Mouse (Mus musculus) cerebellum, adult 8-10 months (tissue): ENCODE measurements around the gene Abat.
A peak's percentile ranks its signal among the peaks of the same experiment; 100 is the strongest.

ENCODE experiments used
- DNase-seq: peaks from one replicate; pipeline ENCODE4 v3.0.0; 2022

Abat gene

DNA sequence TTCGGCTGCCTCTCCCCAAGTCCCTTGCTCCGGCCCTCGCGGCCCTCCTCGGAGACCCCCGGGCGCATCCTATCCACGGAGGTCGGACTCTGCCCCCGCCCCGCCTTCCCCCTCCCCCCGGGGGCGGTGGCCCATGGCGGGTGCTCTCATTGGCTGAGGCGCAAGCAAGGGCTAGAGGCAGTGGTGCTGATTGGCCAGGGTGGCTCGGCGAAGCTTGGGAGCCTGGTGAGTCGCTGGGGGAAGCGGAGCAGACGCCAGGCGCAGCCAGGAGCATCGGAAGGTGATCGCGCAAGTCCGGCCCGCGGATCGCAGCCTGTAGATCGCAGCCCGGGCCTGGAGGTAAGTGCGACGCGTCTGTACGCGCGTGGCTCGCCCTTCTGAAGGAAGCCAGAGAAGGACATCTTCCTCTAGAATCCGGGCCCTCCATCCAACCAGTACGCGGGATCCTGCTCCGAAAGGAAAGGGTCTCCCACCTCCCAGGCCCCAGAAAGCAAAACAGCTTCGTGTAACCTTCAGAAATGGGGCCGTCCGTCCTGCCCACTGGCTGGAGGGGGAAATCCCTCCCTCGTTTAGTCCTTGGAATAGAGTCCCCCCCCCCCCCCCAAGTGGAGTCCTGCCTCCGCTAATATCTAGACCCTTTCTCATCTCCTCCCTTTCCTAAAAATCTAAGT lies at the start of gene Abat:
Gene Abat (plus strand): TSS at position 194 of the 671 bp plus-strand sequence.
- peak; percentile 91 for DNase-seq

DNA sequence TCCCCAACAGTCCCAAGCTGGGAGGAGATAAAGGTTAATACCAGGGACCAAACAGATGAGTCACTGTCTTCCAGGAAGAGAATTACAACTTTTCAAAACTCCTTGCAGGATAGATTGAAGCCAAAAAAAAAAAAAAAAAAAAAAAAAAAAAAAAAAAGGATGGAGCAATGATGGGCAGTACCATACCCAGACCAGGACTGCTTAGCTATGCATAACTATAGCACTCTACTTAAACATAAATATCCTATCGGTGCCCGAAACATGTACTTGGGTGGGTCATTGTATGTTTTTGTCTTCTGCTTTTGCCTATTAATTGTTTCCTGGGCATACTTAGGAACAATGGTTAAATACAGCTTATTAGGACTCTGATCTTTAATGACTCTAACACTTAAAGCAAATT lies 43.1 kb upstream of the Abat start:
- no peak for DNase-seq

DNA sequence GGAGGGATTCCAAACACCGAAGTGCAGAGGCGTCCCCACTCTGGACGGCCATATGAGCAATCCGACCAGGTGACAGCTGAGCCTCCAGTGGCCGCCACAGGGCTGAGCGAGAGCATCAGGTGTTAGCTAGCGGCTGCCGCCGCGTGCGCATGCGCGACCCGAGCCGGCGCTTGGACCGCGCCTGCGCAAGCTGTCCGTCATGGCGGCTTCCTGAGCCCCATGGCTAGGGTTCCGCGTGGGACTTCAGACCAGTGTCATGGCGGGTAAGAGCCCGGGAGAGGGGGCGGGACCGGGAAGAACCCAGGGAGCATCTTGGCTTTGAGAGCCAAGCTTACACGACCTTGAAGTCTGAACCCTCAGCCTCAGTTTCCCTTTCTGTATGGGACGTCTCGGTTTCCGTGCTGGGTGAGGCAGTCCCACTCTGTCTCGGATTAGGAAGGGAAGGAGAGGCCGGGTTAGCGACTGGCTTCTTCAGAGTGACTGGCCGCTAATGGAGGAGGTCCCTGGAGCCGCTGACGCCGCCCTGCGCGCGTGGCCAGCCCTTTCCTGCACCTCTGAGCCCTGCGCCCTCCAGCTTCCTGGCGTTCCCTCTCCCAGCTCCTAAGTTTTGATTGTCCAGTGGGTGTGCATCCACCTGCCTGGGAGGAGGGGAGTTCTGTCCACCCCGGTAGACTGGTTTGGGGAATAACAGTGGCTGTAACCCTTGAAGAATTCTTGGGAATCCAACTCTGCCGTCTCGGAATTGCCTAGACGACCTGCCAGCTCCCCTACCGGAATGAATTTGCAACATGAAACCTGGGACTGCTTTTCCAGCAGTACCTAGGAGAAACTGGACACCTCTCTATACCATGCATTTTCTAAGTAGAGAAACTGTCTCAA lies 42.4 kb upstream of the Abat start, which contains the start of gene Mettl22:
Gene Mettl22 (plus strand): TSS at position 186 of the 879 bp plus-strand sequence.
- DNase-seq = peak; percentile 90

DNA sequence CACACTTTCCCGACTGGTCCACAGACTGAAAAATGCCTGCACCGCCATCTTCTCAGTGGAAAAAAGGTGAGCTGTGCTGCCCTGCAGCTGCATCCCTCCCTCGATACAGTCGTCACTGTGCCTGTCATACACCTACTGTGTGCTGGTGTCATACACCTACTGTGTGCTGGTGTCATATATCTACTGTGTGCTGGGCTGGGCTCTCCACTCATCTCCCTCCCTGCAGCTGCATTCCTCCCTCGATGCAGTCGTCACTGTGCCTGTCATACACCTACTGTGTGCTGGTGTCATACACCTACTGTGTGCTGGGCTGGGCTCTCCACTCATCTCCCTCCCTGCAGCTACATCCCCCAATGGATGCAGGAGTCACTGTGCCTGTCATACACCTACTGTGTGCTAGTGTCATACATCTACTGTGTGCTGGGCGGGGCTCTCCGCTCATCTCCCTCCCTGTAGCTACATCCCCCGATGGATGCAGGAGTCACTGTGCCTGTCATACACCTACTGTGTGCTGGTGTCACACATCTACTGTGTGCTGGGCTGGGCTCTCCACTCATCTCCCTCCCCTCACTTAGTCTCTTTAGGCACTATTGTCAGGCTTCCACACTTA lies 25.7 kb upstream of the Abat start:
- no peak for DNase-seq

GRCm38 (mm10) chr16:8489340-8489739 lies 23.9 kb upstream of the Abat start:
- no peak for DNase-seq

GRCm38 (mm10) chr16:8491743-8492490 lies 21.3 kb upstream of the Abat start:
- DNase-seq = no peak

DNA sequence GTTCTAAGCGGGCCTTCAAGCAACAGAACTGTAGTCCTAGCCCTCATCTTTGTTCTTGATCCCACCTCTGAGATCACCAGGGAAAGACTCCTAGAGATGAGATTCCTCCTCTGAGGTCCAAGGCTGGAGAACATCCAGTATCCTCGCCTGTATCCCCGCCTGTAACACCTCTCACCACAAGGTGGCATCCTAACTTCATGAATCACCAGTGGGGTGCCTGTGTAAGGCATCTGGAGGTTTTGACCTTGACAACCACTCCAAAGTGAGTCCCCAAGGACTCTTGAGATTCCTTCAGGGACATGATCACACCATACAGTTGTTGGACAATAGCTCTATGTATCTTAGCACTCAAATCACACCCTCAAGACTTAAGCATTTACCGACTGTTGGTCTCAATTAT lies 19.0 kb upstream of the Abat start:
- peak; percentile 66 for DNase-seq

DNA sequence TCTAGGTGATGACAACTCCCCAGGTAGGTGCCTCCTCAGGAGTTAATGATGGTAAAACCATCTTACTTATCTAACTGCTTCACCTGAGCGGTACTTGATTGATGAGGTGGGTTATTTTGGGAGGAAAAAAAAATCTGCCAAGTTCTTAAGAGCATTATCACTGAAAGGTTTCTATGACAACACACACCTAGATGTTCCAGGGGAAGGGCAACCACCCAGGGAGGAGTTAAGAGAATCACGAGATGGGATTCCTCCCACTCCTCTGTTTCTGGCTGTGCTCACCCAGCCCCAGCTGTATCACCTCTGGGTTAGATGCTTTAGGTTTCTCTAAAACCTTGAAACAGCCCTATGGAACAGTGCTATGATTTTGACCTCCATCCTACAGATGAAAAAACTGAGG lies 16.3 kb upstream of the Abat start:
- DNase-seq = no peak

- DNase-seq = no peak
Measured at GRCm38 (mm10) chr16:8504271-8504670, 9.0 kb upstream of the Abat start.

DNA sequence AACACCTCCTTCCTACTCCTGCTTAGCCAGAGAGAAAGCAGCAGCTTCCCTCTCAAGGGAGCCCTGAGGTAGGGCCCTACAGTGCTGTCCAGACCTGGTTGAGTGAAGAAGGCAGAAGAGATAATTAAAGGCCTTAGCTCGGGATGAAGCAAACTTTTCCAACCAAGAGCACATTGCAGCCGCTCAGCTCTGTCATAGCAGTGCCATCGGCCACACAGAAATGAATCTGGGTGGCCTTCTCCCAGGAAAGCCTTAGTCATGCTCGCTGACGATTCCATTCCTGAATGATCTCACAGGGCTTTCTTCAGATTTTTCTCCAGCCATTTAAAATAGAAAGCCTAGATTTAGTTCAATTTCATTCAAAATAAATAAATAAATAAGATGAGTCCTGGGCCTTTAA lies 3.3 kb upstream of the Abat start:
- no peak for DNase-seq

DNA sequence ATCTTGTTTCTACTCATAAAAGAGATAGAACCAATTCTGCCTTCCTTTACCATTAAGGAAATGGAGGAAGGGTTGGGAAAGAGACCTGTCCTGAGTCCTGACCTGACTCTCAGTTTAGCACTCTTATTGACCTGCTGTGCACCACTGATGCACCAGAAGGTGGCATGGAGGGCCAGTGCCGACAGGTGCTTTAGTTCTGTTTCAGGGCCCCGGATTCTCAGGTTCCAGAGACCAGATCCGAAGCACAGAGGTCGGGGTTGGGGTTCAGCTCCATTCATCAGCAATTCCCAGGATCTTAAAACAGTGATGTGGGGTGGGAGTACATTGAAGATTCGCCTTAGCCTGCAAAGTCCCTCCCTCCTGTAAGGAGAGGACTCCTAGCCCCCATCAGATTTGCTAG lies 399 bp upstream of the Abat start:
- no peak for DNase-seq

DNA sequence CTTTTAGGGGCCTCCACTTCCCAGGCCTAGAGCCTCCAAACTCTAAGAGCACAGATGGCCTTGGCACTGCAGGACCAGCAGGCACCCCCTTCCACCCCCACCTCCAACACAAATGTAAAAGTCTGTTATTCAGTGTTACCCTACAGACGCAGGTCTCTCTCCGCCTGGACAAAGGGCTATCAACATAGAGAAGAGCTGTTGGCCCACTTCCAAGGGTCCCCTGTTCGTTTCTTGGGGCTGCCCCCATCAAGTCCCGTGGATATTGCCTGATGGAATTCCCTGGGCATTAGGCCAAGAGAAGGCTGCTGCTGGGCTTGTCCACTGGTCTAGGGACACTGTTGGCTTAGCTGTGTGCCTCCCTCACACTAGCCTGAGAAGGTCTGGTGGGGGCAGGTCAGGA lies 951 bp downstream of the Abat start:
- DNase-seq = peak; percentile 43

GRCm38 (mm10) chr16:8520525-8520924 lies 7.3 kb downstream of the Abat start:
- DNase-seq = no peak

- no peak for DNase-seq
Measured at GRCm38 (mm10) chr16:8521322-8521721, 8.1 kb downstream of the Abat start.

- peak; percentile 33 for DNase-seq
Measured at GRCm38 (mm10) chr16:8523480-8524144, 10.4 kb downstream of the Abat start.

- no peak for DNase-seq
Measured at GRCm38 (mm10) chr16:8524163-8524847, 11.1 kb downstream of the Abat start.

DNA sequence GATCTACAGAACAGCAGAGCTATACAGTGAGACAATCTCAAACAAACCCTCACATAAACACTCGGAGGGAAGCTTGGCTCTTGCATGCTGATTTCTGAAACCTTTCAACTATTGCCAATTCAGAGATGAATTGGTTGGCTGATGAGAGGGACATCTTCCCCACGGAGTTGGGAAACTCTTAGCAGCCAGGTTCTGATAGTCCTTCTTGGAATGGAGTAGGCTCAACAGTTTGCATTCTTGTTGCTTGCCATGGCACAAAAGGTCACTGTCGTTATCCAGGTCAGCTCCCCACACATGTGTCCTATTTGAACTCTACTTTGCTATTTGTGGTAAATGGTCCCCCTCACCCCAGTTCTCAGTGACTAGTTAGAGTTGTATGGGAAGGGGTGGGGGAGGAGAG lies 12.1 kb downstream of the Abat start:
- DNase-seq = no peak

DNA sequence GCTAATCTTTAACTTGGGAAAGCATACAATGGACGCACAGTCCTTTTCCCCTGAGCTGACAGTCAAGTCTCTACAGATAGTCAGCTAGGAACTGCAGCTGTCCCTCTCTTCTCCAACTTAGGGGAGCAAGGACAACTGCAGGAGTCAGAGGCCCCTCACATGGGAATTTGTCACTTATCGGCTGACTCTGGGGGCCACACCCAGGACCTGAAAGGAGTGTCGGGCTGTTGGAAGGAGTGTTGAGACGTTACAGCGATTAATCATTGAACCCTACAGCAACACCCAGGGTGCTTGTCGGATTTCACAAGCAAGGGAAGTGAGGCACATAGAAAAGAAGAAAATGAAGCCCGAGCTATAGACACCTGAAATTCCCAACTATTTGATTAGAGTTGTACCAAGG lies 12.6 kb downstream of the Abat start:
- no peak for DNase-seq

GRCm38 (mm10) chr16:8529389-8529788 lies 16.2 kb downstream of the Abat start:
- no peak for DNase-seq

GRCm38 (mm10) chr16:8530018-8530417 lies 16.8 kb downstream of the Abat start:
- DNase-seq = no peak

GRCm38 (mm10) chr16:8532461-8532860 lies 19.2 kb downstream of the Abat start:
- no peak for DNase-seq

- no peak for DNase-seq
Measured at GRCm38 (mm10) chr16:8532894-8533293, 19.7 kb downstream of the Abat start.
